Mouse (Mus musculus): ENCODE results near the gene Olfr1134. TPM values are rescaled to one million over a fixed set of nuclear protein-coding genes. Genes with fewer than 3 reads are reported as not detected.
"Not testable (repeated sequence)": the region's sequence is repeated elsewhere in the genome, so short reads cannot be mapped to it uniquely, and the experiment has no call there.

Gene Olfr1134
- not detected for total RNA-seq (2021)

- intact Hi-C loops (cut with DNase I), result no loop called here
- DNase-seq, result no peak
Observed at GRCm38 (mm10) chr2:87658360-87658759, at the start of gene Olfr1134. Olfr1134 (minus strand) TSS chr2:87658460.

- intact Hi-C loops (cut with DNase I), result no loop called here
- DNase-seq, result no peak
Observed at GRCm38 (mm10) chr2:87693847-87694246, 35.6 kb upstream of the Olfr1134 start, which contains the start of gene Olfr1136. Olfr1136 (minus strand) TSS chr2:87693947.

DNA sequence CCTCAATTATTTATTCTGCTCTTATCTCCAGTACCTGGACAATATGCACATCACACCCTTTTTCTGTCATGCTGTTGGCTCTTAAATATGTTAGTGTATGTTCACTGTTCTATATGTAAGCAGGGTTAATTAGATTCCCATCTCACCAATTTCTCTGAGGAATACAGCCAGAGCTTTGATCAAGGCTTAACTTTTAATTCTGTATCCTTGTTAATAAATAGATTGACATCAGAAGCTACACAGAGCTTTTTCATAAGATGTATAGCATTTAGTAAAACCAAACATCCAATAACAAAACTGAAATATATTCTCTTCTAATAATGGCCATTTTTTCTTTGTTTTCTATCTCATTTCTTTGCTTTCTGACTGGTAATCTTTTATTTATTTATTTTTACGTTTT lies 15.3 kb upstream of the Olfr1134 start, which contains the start of gene Olfr1135:
TSS of gene Olfr1135 (minus strand) at position 101 of the 400 bp plus-strand sequence.
- intact Hi-C loops (cut with DNase I), result no loop called here
- no peak for DNase-seq

- intact Hi-C loops (cut with DNase I), result no loop called here
- no peak for DNase-seq
Observed at GRCm38 (mm10) chr2:87647274-87647673, 11.0 kb downstream of the Olfr1134 start, which contains the start of gene Olfr1133. Olfr1133 (minus strand) TSS chr2:87647374.

DNA sequence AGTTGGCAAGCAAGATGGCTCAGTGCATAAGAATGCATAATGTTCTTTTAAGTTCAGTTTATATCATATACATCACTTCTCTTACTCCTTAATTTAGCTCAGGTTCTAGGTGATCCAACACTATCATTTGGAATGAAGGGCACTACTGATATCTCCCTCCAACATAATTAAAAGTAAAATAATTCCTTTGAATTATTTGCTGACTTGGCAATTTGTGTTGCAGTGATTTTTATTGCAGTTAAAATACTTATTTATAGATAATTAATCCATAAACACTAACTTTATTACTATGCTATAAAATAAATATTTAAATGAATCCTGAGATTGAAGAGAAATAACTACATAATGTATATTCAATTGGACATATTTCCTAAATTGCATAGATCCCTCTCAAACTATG lies 15.8 kb downstream of the Olfr1134 start:
- no peak for DNase-seq
- intact Hi-C loops (cut with DNase I), result no loop called here

GRCm38 (mm10) chr2:87637435-87637834 lies 20.8 kb downstream of the Olfr1134 start, which contains the start of gene Olfr1132:
Olfr1132 (minus strand) TSS chr2:87637535.
- intact Hi-C loops (cut with DNase I), result no loop called here
- DNase-seq, result no peak

- no peak for DNase-seq
- intact Hi-C loops (cut with DNase I), result no loop called here
Observed at GRCm38 (mm10) chr2:87626804-87627203, 31.5 kb downstream of the Olfr1134 start, which contains the start of gene Olfr1131. Olfr1131 (plus strand) TSS chr2:87627104.

DNA sequence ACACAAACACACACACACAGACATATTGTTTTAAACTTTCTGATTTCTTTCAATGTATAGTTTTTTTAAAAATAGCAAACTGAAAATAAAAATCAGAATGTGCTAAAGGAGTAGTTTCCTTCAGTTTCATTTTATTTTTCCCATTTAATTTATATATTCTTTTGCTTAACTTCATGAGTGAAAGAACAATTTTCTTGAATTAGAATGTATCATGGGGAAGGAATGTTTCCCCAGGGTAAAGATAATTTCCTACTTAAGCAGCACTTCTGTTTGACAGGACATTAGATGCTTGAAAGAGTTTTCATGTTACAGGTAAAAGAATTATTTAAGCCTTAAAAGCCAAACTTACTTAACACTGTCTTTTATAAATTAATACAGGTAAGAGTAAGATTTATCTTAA lies 52.3 kb downstream of the Olfr1134 start, which contains the start of gene Olfr1130:
TSS of gene Olfr1130 (plus strand) at position 301 of the 400 bp plus-strand sequence.
- intact Hi-C loops (cut with DNase I); DNase-seq: not testable (repeated sequence)

Other genes starting within 250 kb of the Olfr1134 start
- gene Olfr1123, start 241.8 kb downstream of the Olfr1134 start, total RNA-seq (2021), result not detected
- gene Olfr1124, start 228.2 kb downstream of the Olfr1134 start, total RNA-seq (2021), result not detected
- not detected for gene Olfr1126, start 204.5 kb downstream of the Olfr1134 start, total RNA-seq (2021)
- gene Pramel7, start 161.4 kb downstream of the Olfr1134 start, total RNA-seq (2021), result not detected
- gene Pramel6, start 151.9 kb downstream of the Olfr1134 start, total RNA-seq (2021), result not detected
- not detected for gene Olfr153, start 126.7 kb downstream of the Olfr1134 start, total RNA-seq (2021)
- gene Olfr1128, start 112.9 kb downstream of the Olfr1134 start, total RNA-seq (2021), result not detected
- not detected for gene Olfr1129, start 84.6 kb downstream of the Olfr1134 start, total RNA-seq (2021)
- not detected for gene Olfr1130, start 52.2 kb downstream of the Olfr1134 start, total RNA-seq (2021)
- not detected for gene Olfr1131, start 31.4 kb downstream of the Olfr1134 start, total RNA-seq (2021)
- not detected for gene Olfr1132, start 20.9 kb downstream of the Olfr1134 start, total RNA-seq (2021)
- not detected for gene Olfr1133, start 11.1 kb downstream of the Olfr1134 start, total RNA-seq (2021)
- not detected for gene Olfr1135, start 15.2 kb upstream of the Olfr1134 start, total RNA-seq (2021)
- gene Olfr1136, start 35.5 kb upstream of the Olfr1134 start, total RNA-seq (2021), result not detected
- gene Olfr1137, start 54.7 kb upstream of the Olfr1134 start, total RNA-seq (2021), result not detected
- not detected for gene Olfr1138, start 81.5 kb upstream of the Olfr1134 start, total RNA-seq (2021)
- gene Olfr1140, start 85.3 kb upstream of the Olfr1134 start, total RNA-seq (2021), result not detected
- gene Olfr1141, start 95.5 kb upstream of the Olfr1134 start, total RNA-seq (2021), result not detected
- not detected for gene Olfr152, start 121.0 kb upstream of the Olfr1134 start, total RNA-seq (2021)
- not detected for gene Olfr1143, start 142.1 kb upstream of the Olfr1134 start, total RNA-seq (2021)
- not detected for gene Olfr1145, start 151.4 kb upstream of the Olfr1134 start, total RNA-seq (2021)
- gene Olfr1148, start 172.1 kb upstream of the Olfr1134 start, total RNA-seq (2021), result not detected
- gene Olfr1150-ps1, start 185.5 kb upstream of the Olfr1134 start, total RNA-seq (2021), result not detected
- not detected for gene Olfr1151, start 197.4 kb upstream of the Olfr1134 start, total RNA-seq (2021)
- gene Olfr1152, start 208.0 kb upstream of the Olfr1134 start, total RNA-seq (2021), result not detected
- not detected for gene Olfr1153, start 236.5 kb upstream of the Olfr1134 start, total RNA-seq (2021)
- not detected for gene Olfr1154, start 246.7 kb upstream of the Olfr1134 start, total RNA-seq (2021)

All from heart, postnatal 10 days (tissue).